Mouse (Mus musculus) brown adipose tissue, adult 24 weeks (tissue): ENCODE results near the gene Lmo1. TPM values are rescaled to one million over a fixed set of nuclear protein-coding genes. Genes with fewer than 3 reads are reported as not detected.
"Not testable (repeated sequence)": the region's sequence is repeated elsewhere in the genome, so short reads cannot be mapped to it uniquely, and the experiment has no call there.

Experiments used
- H3K27ac ChIP-seq: fragments of 200-500 bp; replicated peaks from 2 replicates; pipeline ENCODE4 v1.5.1; 2012; ENCODE audit warnings: low read depth, mild to moderate bottlenecking, low read length
- H3K4me1 ChIP-seq: fragments of 200-500 bp; 2 replicates; pipeline ENCODE4 v1.6.1; 2012; ENCODE audit warnings: low read length, mixed read lengths; ENCODE audit not compliant: control insufficient read depth, insufficient read depth, insufficient read length
- H3K4me3 ChIP-seq: fragments of 200-500 bp; 2 replicates; pipeline ENCODE4 v1.5.1; 2012; ENCODE audit warnings: low read depth, mild to moderate bottlenecking, low read length, moderate library complexity; ENCODE audit not compliant: insufficient read depth
- polyA plus RNA-seq: library from polyadenylated mRNA; stranded (reverse); fragments of >200 nt; gene quantifications from 2 replicates; pipeline ENCODE4 v1.2.4, GENCODE M21; 2012; ENCODE audit not compliant: missing spikeins, insufficient read depth, insufficient read length

Lmo1 gene
- polyA plus RNA-seq, 1 experiment, result 18.5 TPM

GRCm38 (mm10) chr7:109101167-109101566, 73.8 kb downstream of the Lmo1 start:
- Histone ChIP-seq H3K4me3 (no peak overlapping the region), H3K27ac (no peak overlapping the region), H3K4me1 (no peaks in the 10 kb centered on the region)

DNA sequence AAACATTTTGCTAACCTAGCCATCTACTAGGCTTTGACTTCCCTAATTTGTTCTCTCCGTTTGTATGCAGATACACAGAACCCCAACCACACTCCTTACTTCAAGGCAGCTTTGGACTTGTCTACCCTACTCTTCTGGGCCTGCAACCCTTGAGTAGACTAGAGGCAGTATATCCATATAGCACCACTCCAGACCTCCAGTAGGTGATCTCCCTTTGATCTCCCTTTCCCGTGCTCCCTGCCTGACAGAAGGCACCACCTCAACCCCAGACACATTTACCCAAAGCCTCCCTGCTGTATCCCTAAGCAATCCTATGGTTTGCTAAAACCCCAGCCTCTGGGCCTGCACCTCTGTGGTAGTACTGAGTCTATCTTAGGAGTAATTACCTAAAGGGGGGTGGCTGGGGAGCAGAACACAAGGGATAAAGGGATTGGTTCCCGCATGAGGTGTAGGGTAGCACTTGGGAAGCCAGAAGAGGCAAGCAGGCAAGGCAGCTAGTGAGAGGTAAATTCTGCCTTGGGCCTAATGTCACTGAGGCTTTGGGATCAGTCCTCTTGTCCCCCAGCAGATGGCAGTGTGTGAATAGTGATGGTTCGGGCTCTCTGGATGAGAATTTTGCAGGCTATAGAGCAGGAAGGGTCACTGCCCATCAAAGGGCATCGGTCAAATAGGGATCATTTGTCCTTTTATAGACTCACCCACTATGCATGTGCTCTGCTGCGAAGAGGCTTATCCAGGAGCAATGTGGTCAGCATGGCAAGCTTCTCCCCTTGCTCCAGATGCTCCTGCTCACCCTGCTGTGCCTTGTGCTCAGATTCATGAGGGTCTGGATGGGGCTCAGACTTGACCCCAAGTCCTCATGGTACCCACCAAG, 76.6 kb downstream of the Lmo1 start:
- H3K4me3 ChIP-seq, result no peak overlapping the region
- H3K27ac ChIP-seq, result no peak overlapping the region
- no peaks in the 10 kb centered on the region for H3K4me1 ChIP-seq

GRCm38 (mm10) chr7:109097203-109097602, 77.8 kb downstream of the Lmo1 start:
- no peak overlapping the region for H3K27ac ChIP-seq
- no peak overlapping the region for H3K4me3 ChIP-seq
- H3K4me1 ChIP-seq, result no peaks in the 10 kb centered on the region

DNA sequence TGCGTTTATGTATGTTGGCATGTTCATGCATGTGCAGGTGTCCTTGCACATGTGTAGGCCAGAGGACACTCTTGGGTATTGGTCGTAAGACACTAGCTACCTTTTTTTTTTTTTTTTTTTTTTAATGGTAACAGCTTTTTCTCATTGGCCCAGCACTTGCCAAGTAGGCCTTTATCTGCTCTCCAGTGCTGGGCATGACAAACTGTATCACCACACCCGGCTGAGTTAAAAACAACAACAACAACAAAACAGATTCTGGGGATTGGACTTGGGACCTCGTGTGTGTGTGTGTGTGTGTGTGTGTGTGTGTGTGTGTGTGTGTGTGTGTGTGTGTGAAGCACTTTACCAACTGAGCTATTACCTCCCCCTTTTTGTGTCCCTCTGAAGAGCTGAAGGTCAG, 78.4 kb downstream of the Lmo1 start:
- H3K4me3 ChIP-seq, result no peak overlapping the region
- no peaks in the 10 kb centered on the region for H3K4me1 ChIP-seq
- no peak overlapping the region for H3K27ac ChIP-seq

GRCm38 (mm10) chr7:109094294-109094693, 80.7 kb downstream of the Lmo1 start:
- no peak overlapping the region for H3K27ac ChIP-seq
- H3K4me1 ChIP-seq, result no peaks in the 10 kb centered on the region
- no peak overlapping the region for H3K4me3 ChIP-seq

- H3K27ac ChIP-seq, H3K4me3 ChIP-seq, H3K4me1 ChIP-seq: not testable (repeated sequence)
Measured at GRCm38 (mm10) chr7:109091316-109091715, 83.7 kb downstream of the Lmo1 start.

Other genes starting within 250 kb of the Lmo1 start
- gene Nlrp10, start 245.0 kb downstream of the Lmo1 start, polyA plus RNA-seq, result not detected in 2 replicates
- gene Eif3f, start 240.8 kb downstream of the Lmo1 start, polyA plus RNA-seq, result 62.9 and 67.8 TPM in 2 replicates
- gene Tub, start 224.9 kb downstream of the Lmo1 start, polyA plus RNA-seq, result 0.58 TPM in 1 of 2 replicates, not detected in the other
- gene Ric3, start 91.9 kb downstream of the Lmo1 start, polyA plus RNA-seq, result 5.3 and 7.8 TPM in 2 replicates